Mouse (Mus musculus) kidney, embryonic 14.5 days (tissue): Measurements from ENCODE around the gene Gpr87. TPM values are rescaled to one million over a fixed set of nuclear protein-coding genes. Genes with fewer than 3 reads are reported as not detected.

Source experiments
- ATAC-seq: fragments of 200-750 bp; cut with Nextera tagmentation; 2 replicates; pipeline ENCODE4 v1.8.0; 2017; ENCODE audit warnings: moderate number of reproducible peaks, mild to moderate bottlenecking, moderate TSS enrichment, moderate library complexity; ENCODE audit not compliant: low FRiP score, low TSS enrichment
- H3K27ac ChIP-seq: fragments of 300-500 bp; sonication (generic); 2 replicates; pipeline ENCODE4 v1.5.1; 2014; ENCODE audit warnings: low read depth, mild to moderate bottlenecking, low read length, moderate library complexity, mixed read lengths
- H3K27me3 ChIP-seq: fragments of 300-500 bp; sonication (generic); 2 replicates; pipeline ENCODE4 v1.6.1; 2014; ENCODE audit warnings: mild to moderate bottlenecking, low read length; ENCODE audit not compliant: control insufficient read depth, insufficient read depth
- H3K36me3 ChIP-seq: fragments of 300-500 bp; sonication (generic); 2 replicates; pipeline ENCODE4 v1.6.1; 2014; ENCODE audit warnings: low read length, mixed read lengths; ENCODE audit not compliant: control insufficient read depth, insufficient read depth
- H3K4me1 ChIP-seq: fragments of 300-500 bp; sonication (generic); 2 replicates; pipeline ENCODE4 v1.6.1; 2014; ENCODE audit warnings: low read length, mixed read lengths; ENCODE audit not compliant: control insufficient read depth, insufficient read depth
- H3K4me2 ChIP-seq: fragments of 300-500 bp; sonication (generic); replicated peaks from 2 replicates; pipeline ENCODE4 v1.6.1; 2014; ENCODE audit warnings: low read depth, mild to moderate bottlenecking, low read length
- H3K4me3 ChIP-seq: fragments of 300-500 bp; sonication (generic); 2 replicates; pipeline ENCODE4 v1.5.1; 2014; ENCODE audit warnings: mild to moderate bottlenecking, low read length
- H3K9ac ChIP-seq: fragments of 300-500 bp; sonication (generic); 2 replicates; pipeline ENCODE4 v1.6.1; 2014; ENCODE audit warnings: low read depth, mild to moderate bottlenecking, low read length, moderate library complexity
- H3K9me3 ChIP-seq: fragments of 300-500 bp; sonication (generic); 2 replicates; pipeline ENCODE4 v1.6.1; 2016; ENCODE audit warnings: low read length; ENCODE audit not compliant: control insufficient read depth
- WGBS: fragments of 180-500 bp; shearing (Covaris S2); extraction: QIAGEN DNeasy Blood & Tissue Kit; methylation state at CpG from one replicate; pipeline ENCODE4 v1.1.7; 2014; 5-methylcytosine and 5-hydroxymethylcytosine counted together
- polyA plus RNA-seq: library from polyadenylated mRNA; unstranded; fragments of >200 nt; fragmentation: Nextera tagmentation; extraction: Ambion mirVana; gene quantifications from 2 replicates; pipeline ENCODE4 v1.2.1, GENCODE M21; 2014

Gpr87 gene
- polyA plus RNA-seq, 1 experiment from 2014 or later = 0.34 TPM

- 82% methylated on average over 12 of the region's 12 CpGs for WGBS
These were observed 55.9 kb downstream of the Gpr87 start for GRCm38 (mm10) chr3:59138946-59139468.

GRCm38 (mm10) chr3:59135911-59136653 is 58.8 kb downstream of the Gpr87 start:
- no peaks in the 10 kb centered on the region for H3K9me3 ChIP-seq
- no peaks in the 10 kb centered on the region for H3K36me3 ChIP-seq
- H3K27ac ChIP-seq = no peak overlapping the region
- H3K4me3 ChIP-seq = no peak overlapping the region
- H3K4me2 ChIP-seq = no peak overlapping the region
- WGBS = 81% methylated on average over 5 of the region's 5 CpGs
- no peaks in the 10 kb centered on the region for H3K27me3 ChIP-seq
- H3K4me1 ChIP-seq = no peaks in the 10 kb centered on the region
- no peak for ATAC-seq
- no peak overlapping the region for H3K9ac ChIP-seq

More at GRCm38 (mm10) chr3:59138946-59139468, 55.9 kb downstream of the Gpr87 start:
- H3K27ac ChIP-seq = no peak overlapping the region
- H3K4me3 ChIP-seq = no peak overlapping the region
- no peaks in the 10 kb centered on the region for H3K27me3 ChIP-seq
- no peak overlapping the region for H3K9ac ChIP-seq
- no peaks in the 10 kb centered on the region for H3K4me1 ChIP-seq
- ATAC-seq = no peak
- H3K9me3 ChIP-seq = no peaks in the 10 kb centered on the region
- H3K36me3 ChIP-seq = no peaks in the 10 kb centered on the region
- no peak overlapping the region for H3K4me2 ChIP-seq

GRCm38 (mm10) chr3:59133189-59133588 is 61.7 kb downstream of the Gpr87 start:
- H3K4me1 ChIP-seq = no peaks in the 10 kb centered on the region
- H3K4me3 ChIP-seq = no peak overlapping the region
- H3K9ac ChIP-seq = no peak overlapping the region
- ATAC-seq = no peak
- no peaks in the 10 kb centered on the region for H3K36me3 ChIP-seq
- H3K4me2 ChIP-seq = no peak overlapping the region
- no peaks in the 10 kb centered on the region for H3K27me3 ChIP-seq
- WGBS = 82% methylated on average over 5 of the region's 5 CpGs
- no peaks in the 10 kb centered on the region for H3K9me3 ChIP-seq
- no peak overlapping the region for H3K27ac ChIP-seq

- 92% methylated on average over 4 of the region's 4 CpGs for WGBS
- no peak overlapping the region for H3K27ac ChIP-seq
- H3K4me2 ChIP-seq = no peak overlapping the region
- H3K4me1 ChIP-seq = no peaks in the 10 kb centered on the region
- H3K9ac ChIP-seq = no peak overlapping the region
- H3K9me3 ChIP-seq = no peaks in the 10 kb centered on the region
- ATAC-seq = no peak
- H3K36me3 ChIP-seq = no peaks in the 10 kb centered on the region
- no peak overlapping the region for H3K4me3 ChIP-seq
- H3K27me3 ChIP-seq = no peaks in the 10 kb centered on the region
These were observed 62.9 kb downstream of the Gpr87 start for GRCm38 (mm10) chr3:59131966-59132365.

- ATAC-seq = no peak
- H3K9ac ChIP-seq = no peak overlapping the region
- H3K4me3 ChIP-seq = no peak overlapping the region
- no peaks in the 10 kb centered on the region for H3K36me3 ChIP-seq
- 70% methylated on average over 4 of the region's 4 CpGs for WGBS
- no peak overlapping the region for H3K4me2 ChIP-seq
- no peaks in the 10 kb centered on the region for H3K9me3 ChIP-seq
- no peak overlapping the region for H3K27ac ChIP-seq
- H3K27me3 ChIP-seq = no peaks in the 10 kb centered on the region
- H3K4me1 ChIP-seq = no peaks in the 10 kb centered on the region
These were observed 63.8 kb downstream of the Gpr87 start for GRCm38 (mm10) chr3:59131081-59131480.

- Histone ChIP-seq H3K27ac (no peak overlapping the region), H3K4me3 (no peak overlapping the region), H3K36me3 (no peaks in the 10 kb centered on the region), H3K4me1 (no peaks in the 10 kb centered on the region), H3K9me3 (no peaks in the 10 kb centered on the region), H3K4me2 (no peak overlapping the region), H3K9ac (no peak overlapping the region), H3K27me3 (no peaks in the 10 kb centered on the region)
- 47% methylated on average over 8 of the region's 8 CpGs for WGBS
- no peak for ATAC-seq
These were observed 64.5 kb downstream of the Gpr87 start for GRCm38 (mm10) chr3:59130431-59130830.

GRCm38 (mm10) chr3:59129547-59129946 is 65.4 kb downstream of the Gpr87 start:
- Histone ChIP-seq H3K4me3 (no peak overlapping the region), H3K27me3 (no peaks in the 10 kb centered on the region), H3K4me2 (no peak overlapping the region), H3K9ac (no peak overlapping the region), H3K27ac (no peak overlapping the region), H3K4me1 (no peaks in the 10 kb centered on the region), H3K9me3 (no peaks in the 10 kb centered on the region), H3K36me3 (no peaks in the 10 kb centered on the region)
- ATAC-seq = no peak
- 80% methylated on average over 3 of the region's 3 CpGs for WGBS

Other genes with a start within 250 kb of the Gpr87 start
- 2.2 and 4.1 TPM in 2 replicates for gene Med12l, start 189.3 kb downstream of the Gpr87 start, polyA plus RNA-seq
- gene Gpr171, start 93.3 kb downstream of the Gpr87 start, polyA plus RNA-seq = 0.58 and 1.3 TPM in 2 replicates
- gene P2ry14, start 41.5 kb downstream of the Gpr87 start, polyA plus RNA-seq = 1.8 and 2.3 TPM in 2 replicates
- 0.14 and 0.62 TPM in 2 replicates for gene P2ry13, start 15.8 kb upstream of the Gpr87 start, polyA plus RNA-seq
- 1.2 and 1.8 TPM in 2 replicates for gene P2ry12, start 67.8 kb upstream of the Gpr87 start, polyA plus RNA-seq
- 3.0 and 4.4 TPM in 2 replicates for gene Igsf10, start 149.3 kb upstream of the Gpr87 start, polyA plus RNA-seq